Comparison of ENCODE assay signal across 23 mouse cellular contexts in the genomic region with DNA sequence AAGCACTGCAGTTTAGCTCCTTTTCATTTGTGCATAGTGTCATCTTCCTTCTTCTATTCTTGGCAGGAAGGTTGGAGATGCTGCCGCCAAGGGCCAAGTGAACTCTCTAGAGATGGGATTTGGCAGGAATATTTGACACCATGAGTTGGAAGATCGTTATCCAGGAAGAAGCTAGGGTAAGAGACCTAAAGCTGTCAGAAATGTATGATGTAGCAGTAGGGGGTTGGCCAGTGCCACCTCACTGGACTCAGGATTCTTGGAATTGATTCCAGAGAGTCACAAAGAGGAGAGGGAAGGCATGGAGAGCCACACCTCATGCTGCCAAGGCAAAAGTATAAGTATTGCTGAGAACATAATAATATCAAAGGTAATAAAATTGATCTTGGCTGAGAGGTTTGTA.
DNase-seq lines count a peak whose midpoint lies in the region; ATAC-seq and TF ChIP-seq lines count a peak whose summit lies in the region.
"Had no signal": no experiment of that assay in that cellular context is flagged by ENCODE, and none has a peak within 500 bp of the region (broad histone marks: within the 10 kb centered on the region; RNA-seq: fewer than 3 reads in every experiment).

No protein-coding gene starts in this region.

- no peaks in the 10 kb centered on the region for H3K36me3 ChIP-seq in midbrain, postnatal 0 days (ENCODE audit: insufficient read depth, low read length)
- no peaks in the 10 kb centered on the region for H3K36me3 ChIP-seq in midbrain, embryonic 15.5 days (replicated peaks)
- H3K36me3 ChIP-seq: embryonic facial prominence, embryonic 12.5 days; embryonic facial prominence, embryonic 15.5 days; heart, embryonic 10.5 days; heart, embryonic 13.5 days; hindbrain, embryonic 15.5 days; intestine, embryonic 15.5 days had no signal

- H3K4me3 ChIP-seq in midbrain, postnatal 0 days (ENCODE audit: low read depth, low read length) = no peak overlapping the region
- no peak overlapping the region for H3K4me3 ChIP-seq in midbrain, embryonic 15.5 days
- H3K4me3 ChIP-seq: embryonic facial prominence, embryonic 12.5 days; embryonic facial prominence, embryonic 15.5 days; heart, adult 2 months; heart, embryonic 10.5 days; heart, embryonic 13.5 days; hindbrain, embryonic 15.5 days; intestine, embryonic 15.5 days had no signal

- no peak overlapping the region for H3K9ac ChIP-seq in midbrain, postnatal 0 days (replicated peaks; ENCODE audit: low read length, poor library complexity, severe bottlenecking)
- no peak overlapping the region for H3K9ac ChIP-seq in midbrain, embryonic 15.5 days
- H3K9ac ChIP-seq: embryonic facial prominence, embryonic 12.5 days; embryonic facial prominence, embryonic 15.5 days; forebrain, postnatal 0 days; heart, embryonic 13.5 days; hindbrain, embryonic 15.5 days; intestine, embryonic 15.5 days had no signal

- TF ChIP-seq CTCF in midbrain, postnatal 0 days (IDR thresholded peaks at IDR 0.05) = no peak

- no peaks in the 10 kb centered on the region for H3K9me3 ChIP-seq in midbrain, postnatal 0 days (ENCODE audit: low read length)
- no peaks in the 10 kb centered on the region for H3K9me3 ChIP-seq in midbrain, embryonic 15.5 days
- H3K9me3 ChIP-seq: embryonic facial prominence, embryonic 12.5 days; embryonic facial prominence, embryonic 15.5 days; heart, embryonic 10.5 days; heart, embryonic 13.5 days; hindbrain, embryonic 15.5 days; intestine, embryonic 15.5 days had no signal

- no peaks in the 10 kb centered on the region for H3K27me3 ChIP-seq in midbrain, postnatal 0 days (ENCODE audit: insufficient read depth, low read length)
- H3K27me3 ChIP-seq in midbrain, embryonic 15.5 days (replicated peaks) = no peaks in the 10 kb centered on the region
- H3K27me3 ChIP-seq: embryonic facial prominence, embryonic 12.5 days; embryonic facial prominence, embryonic 15.5 days; heart, embryonic 13.5 days; hindbrain, embryonic 15.5 days; intestine, embryonic 15.5 days had no signal

- no peak overlapping the region for H3K27ac ChIP-seq in midbrain, postnatal 0 days (ENCODE audit: low read depth, low read length)
- H3K27ac ChIP-seq in midbrain, embryonic 15.5 days = no peak overlapping the region
- H3K27ac ChIP-seq: embryonic facial prominence, embryonic 12.5 days; embryonic facial prominence, embryonic 15.5 days; heart, adult 2 months; heart, embryonic 10.5 days; heart, embryonic 13.5 days; hindbrain, embryonic 15.5 days; intestine, embryonic 15.5 days had no signal

- H3K4me1 ChIP-seq in midbrain, postnatal 0 days (ENCODE audit: insufficient read depth, low read length) = no peaks in the 10 kb centered on the region
- H3K4me1 ChIP-seq in midbrain, embryonic 15.5 days = no peaks in the 10 kb centered on the region
- H3K4me1 ChIP-seq: embryonic facial prominence, embryonic 12.5 days; embryonic facial prominence, embryonic 15.5 days; heart, embryonic 10.5 days; heart, embryonic 13.5 days; hindbrain, embryonic 15.5 days; intestine, embryonic 15.5 days had no signal

- H3K4me2 ChIP-seq in midbrain, postnatal 0 days (ENCODE audit: low read depth, low read length, poor library complexity, severe bottlenecking) = no peak overlapping the region
- no peak overlapping the region for H3K4me2 ChIP-seq in midbrain, embryonic 15.5 days
- H3K4me2 ChIP-seq: embryonic facial prominence, embryonic 12.5 days; embryonic facial prominence, embryonic 15.5 days; heart, embryonic 13.5 days; hindbrain, embryonic 15.5 days; intestine, embryonic 15.5 days had no signal

- DNase-seq in cerebellum, postnatal 14 days = peak; percentile 18 to 76
- DNase-seq in cerebellum, adult 18-20 months = no peak
- DNase-seq in gastrocnemius, postnatal 25 days = peak; percentile 5
- no peak for DNase-seq in gastrocnemius, postnatal 36 days
- peak; percentile 35 for DNase-seq in midbrain, postnatal 0 days (ENCODE audit: low spot score)
- no peak for DNase-seq in heart, adult 18-20 months
- DNase-seq: adrenal gland, adult 2 months; adrenal gland, postnatal 14 days; forebrain, postnatal 0 days; heart, adult 2 months; heart, postnatal 14 days; heart, postnatal 4 days; kidney, adult 11 months; kidney, adult 8-10 months had no signal

- intact Hi-C loops in gastrocnemius, postnatal 36 days (cut with DNase I) = no loop called here

- whole genome bisulfite sequencing in midbrain, postnatal 0 days = 72% methylated on average over 2 of the region's 2 CpGs
- 60% methylated on average over 2 of the region's 2 CpGs for WGBS in midbrain, embryonic 15.5 days

- no peak for ATAC-seq in midbrain, postnatal 0 days (ENCODE audit: low FRiP score)
- no peak for ATAC-seq in midbrain, embryonic 15.5 days (replicated peaks)
- ATAC-seq: CD4-positive, CD25-positive, alpha-beta regulatory T cell, adult 4 months; forebrain, embryonic 14.5 days; forebrain, postnatal 0 days; intestine, embryonic 15.5 days had no signal

Comparison
In these comparisons a context has a peak if more than half of its experiments do, and no peak if none do; other contexts are left out.
1. DNase-seq: peak in cerebellum, postnatal 14 days (2 of 2), gastrocnemius, postnatal 25 days (single experiment) and midbrain, postnatal 0 days (single experiment); none in cerebellum, adult 18-20 months (0 of 2), gastrocnemius, postnatal 36 days (0 of 2) and heart, adult 18-20 months (0 of 2).